Mouse (Mus musculus) layer of hippocampus, adult 6 months (tissue): ENCODE data around the gene Adamts15. TPM values are rescaled to one million over a fixed set of nuclear protein-coding genes. Genes with fewer than 3 reads are reported as not detected.

Experiments used
- long read RNA-seq, 2 experiments: library from polyadenylated mRNA; unstranded; transcript quantifications; one replicate each; pipeline ENCODE4 v2.0.0; 2019 to 2020
- polyA plus RNA-seq: library from polyadenylated mRNA; unstranded; fragments of <200 nt; fragmentation: Nextera tagmentation; gene quantifications from 2 replicates; pipeline ENCODE4 v1.2.3, GENCODE M21; 2021

Gene Adamts15
- 0.50 TPM in 2 replicates for polyA plus RNA-seq
- long read RNA-seq, experiment 1, partial matches to known transcripts: 0 of 2 reads
- long read RNA-seq, experiment 1, other reads (novel, unspliced or antisense): 2 of 2 reads
- long read RNA-seq, experiment 2, full-length matches to known transcripts: 1 of 6 reads
- long read RNA-seq, experiment 2, partial matches to known transcripts: 2 of 6 reads
- long read RNA-seq, experiment 2, other reads (novel, unspliced or antisense): 3 of 6 reads

DNA sequence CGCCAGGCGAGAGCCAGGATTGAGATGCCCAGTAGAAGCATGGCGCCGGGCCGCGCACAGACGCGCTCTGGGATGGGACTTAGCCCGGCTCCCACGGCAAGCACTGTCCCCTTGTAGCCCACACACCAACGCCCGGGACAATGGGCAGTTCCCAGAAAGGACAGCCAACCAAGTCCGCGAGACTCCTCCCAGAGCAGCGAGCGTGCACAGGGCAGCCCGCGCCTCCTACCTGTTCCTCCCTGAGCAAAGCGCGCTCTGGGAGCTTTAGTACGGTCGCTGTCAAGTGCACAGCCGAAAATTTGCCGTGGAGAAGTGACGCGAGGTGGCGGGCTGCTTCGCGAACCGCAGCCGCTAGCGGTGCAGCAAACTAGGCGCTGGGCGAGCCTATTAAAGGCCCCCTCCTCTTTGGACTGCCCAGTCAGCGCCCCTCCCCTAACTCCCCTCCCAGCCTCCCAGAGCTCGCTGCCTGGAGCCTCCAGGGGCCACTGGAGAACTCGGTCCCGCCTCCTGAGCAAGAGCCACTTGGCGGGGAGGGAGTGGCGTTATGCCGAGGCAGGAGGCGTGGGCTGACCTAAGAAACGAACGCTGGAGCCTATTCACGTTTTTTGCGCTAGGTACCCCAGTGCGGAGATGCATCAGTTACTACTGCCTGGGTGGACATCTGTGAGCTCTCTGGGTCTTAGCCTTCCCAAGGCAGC lies at the start of gene Adamts15:
TSS of gene Adamts15 (minus strand) at position 256 of the 698 bp plus-strand sequence.

DNA sequence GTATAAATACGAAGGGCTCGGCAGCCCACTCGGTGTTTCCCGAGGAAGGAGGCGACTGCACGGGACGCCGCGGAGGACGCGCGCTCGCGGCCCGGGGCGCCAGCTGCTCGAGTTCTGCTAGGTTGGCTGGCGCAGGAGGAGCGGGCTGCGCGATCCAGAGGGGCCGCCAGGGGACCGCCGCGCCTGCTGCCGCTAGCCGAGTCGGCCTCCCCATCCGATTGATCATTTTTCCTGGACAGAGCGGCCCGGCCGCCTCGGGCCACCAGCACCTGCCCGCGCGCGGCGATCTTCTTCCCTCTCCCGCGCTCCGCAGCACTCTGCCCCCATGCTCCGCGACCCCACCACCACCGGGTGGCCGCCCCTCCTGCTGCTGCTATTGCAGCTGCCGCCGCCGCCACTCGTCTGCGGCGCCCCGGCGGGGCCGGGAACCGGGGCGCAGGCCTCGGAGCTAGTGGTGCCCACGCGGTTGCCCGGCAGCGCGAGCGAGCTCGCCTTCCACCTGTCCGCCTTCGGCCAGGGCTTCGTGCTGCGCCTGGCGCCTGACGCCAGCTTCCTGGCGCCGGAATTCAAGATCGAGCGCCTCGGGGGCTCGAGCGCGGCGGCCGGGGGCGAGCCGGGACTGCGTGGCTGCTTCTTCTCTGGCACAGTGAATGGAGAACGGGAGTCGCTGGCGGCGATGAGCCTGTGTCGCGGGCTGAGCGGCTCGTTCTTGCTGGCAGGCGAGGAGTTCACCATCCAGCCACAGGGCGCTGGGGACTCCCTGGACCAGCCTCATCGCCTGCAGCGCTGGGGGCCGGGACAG lies 20.5 kb upstream of the Adamts15 start, which contains the start of gene Adamts8:
TSS of gene Adamts8 (plus strand) at position 51 of the 802 bp plus-strand sequence.

Other genes with a start within 250 kb of the Adamts15 start
- gene Adamts8, start 20.1 kb upstream of the Adamts15 start, polyA plus RNA-seq: 1.6 and 2.2 TPM in 2 replicates
- gene Zbtb44, start 108.2 kb upstream of the Adamts15 start, polyA plus RNA-seq: 3.0 and 4.2 TPM in 2 replicates
- 0.39 and 0.60 TPM in 2 replicates for gene St14, start 209.4 kb upstream of the Adamts15 start, polyA plus RNA-seq